Mouse (Mus musculus) ES-Bruce4 (cell line): ENCODE data around the gene 5730522E02Rik.

Experiments used
- CTCF ChIP-seq: IDR thresholded peaks from one replicate; pipeline ENCODE4 v1.8.1; 2011; ENCODE audit warnings: low read depth, low read length
- EP300 ChIP-seq: IDR thresholded peaks from 2 replicates; pipeline ENCODE4 v1.6.1; 2011; ENCODE audit warnings: low read depth, low read length; ENCODE audit not compliant: insufficient read depth
- POLR2A ChIP-seq: IDR thresholded peaks from one replicate; pipeline ENCODE4 v1.8.1; 2011; ENCODE audit warnings: low read length; ENCODE audit not compliant: insufficient read depth

DNA sequence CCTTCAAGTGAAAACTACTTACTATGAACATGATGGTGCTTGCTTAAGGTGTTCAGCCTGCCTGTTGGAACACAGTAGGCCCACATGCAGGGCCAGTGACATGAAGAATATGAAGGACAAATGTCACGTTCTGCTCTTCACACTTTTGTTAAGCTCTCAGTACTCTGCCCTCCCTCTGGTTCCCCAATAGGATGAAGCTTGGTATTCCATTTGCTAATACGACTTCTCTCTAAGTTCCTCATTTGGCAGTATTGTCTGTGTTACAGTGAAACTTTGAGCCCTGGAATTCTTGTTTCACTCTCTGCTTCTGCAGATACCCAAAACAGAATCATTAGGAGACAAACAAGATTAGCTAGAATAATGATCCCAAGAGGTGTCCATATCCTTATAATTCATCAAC is 7.1 kb downstream of the 5730522E02Rik start:
- TF ChIP-seq CTCF, result no peak
- no peak for TF ChIP-seq POLR2A
- no peak for TF ChIP-seq EP300
